Mouse (Mus musculus): ENCODE results near the gene Lefty2.
A peak's percentile ranks its signal among the peaks of the same experiment; 100 is the strongest.
"Not testable (repeated sequence)": the region's sequence is repeated elsewhere in the genome, so short reads cannot be mapped to it uniquely, and the experiment has no call there.

Lefty2 gene

DNA sequence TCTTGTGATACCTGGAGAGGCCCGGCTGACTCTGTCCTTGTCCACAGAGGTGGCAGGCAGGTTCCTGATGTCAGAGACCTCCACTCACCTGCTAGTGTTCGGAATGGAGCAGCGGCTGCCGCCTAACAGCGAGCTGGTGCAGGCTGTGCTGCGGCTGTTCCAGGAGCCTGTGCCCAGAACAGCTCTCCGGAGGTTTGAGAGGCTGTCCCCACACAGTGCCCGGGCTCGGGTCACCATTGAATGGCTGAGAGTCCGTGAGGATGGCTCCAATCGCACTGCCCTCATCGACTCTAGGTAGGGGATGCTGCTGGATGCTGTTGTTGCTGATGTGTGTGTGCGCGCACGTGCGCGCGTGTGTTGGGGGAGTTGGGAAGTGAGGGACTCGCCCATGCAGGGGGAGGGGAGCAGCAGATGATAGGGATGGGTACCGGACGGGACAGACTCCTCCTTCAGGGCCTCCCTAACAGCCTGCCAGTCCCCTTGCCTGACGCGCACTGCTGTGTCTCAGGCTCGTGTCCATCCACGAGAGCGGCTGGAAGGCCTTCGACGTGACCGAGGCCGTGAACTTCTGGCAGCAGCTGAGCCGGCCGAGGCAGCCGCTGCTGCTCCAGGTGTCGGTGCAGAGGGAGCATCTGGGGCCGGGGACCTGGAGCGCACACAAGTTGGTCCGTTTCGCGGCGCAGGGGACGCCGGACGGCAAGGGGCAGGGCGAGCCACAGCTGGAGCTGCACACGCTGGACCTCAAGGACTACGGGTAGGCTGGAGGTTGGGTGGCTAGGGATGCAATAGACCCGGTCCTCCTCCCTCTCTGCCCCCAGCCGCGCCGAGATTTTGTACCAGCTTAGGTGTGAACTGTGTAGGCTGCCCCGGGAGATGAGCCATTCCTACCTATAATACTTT lies 1.4 kb downstream of the Lefty2 start:
- not testable (repeated sequence) for DNase-seq (ENCODE audit: low spot score in 2 of 2)

DNA sequence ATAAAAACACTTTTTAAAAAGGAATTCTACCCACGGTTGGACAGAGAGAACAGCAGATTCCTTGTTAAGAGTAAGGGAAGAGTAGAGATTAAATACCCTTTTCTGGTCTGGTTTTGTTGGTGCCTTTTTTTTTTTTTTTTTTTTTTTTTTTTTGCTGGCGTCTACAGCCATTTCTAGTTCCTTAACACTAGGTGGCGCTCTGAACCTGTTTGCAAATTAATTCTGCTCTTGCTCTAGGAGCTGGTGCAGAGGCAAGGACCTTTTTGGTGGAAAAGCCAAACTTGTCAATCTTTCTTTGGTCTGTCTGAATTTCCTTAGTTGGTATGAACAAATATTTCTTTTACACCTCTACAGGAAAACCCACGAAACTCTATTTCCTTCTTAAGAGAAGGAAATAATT lies 8.2 kb downstream of the Lefty2 start:
- no peak for DNase-seq (ENCODE audit: low spot score in 2 of 2)

DNA sequence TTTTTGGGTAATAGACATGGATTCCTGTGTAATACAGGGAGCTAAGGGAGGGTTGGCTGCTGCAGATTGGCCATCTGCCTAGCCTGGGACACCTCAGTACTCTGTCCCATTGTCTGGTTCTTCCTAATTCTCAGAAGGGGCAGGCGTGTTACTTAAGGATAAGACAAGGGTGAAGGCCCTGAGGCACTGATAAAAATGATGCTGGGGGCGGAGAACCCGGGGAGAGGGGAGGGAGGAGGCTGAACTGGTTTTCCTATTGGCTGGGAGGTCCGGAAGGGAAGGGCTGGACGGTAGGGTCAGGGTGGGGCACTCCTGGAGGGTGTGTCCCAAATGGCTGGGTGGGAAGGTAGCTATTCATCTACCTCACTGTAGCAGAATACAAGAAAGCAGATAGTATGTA lies 10.0 kb downstream of the Lefty2 start:
- DNase-seq (ENCODE audit: low spot score in 2 of 2): no peak

DNA sequence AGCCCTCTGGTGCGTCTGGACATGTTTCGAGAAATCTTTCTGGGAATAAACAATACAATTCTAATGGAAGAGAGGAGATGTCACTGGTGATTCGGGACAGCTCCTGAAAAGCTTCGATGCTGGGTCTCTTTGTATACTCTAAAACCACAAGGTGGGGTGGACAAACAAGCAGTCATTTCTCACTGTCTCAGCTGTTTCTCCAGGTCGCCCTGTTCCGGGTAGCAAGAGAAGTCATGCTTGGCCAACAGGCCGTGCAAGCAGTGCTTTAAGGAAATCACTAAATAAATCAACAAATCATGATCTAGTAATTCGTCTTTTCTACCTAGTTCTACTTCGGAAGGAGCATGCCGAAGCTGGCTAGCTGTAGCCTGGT lies 10.7 kb downstream of the Lefty2 start:
- peak in 1 of 2 experiments; percentile 29 for DNase-seq (ENCODE audit: low spot score in 2 of 2)

DNA sequence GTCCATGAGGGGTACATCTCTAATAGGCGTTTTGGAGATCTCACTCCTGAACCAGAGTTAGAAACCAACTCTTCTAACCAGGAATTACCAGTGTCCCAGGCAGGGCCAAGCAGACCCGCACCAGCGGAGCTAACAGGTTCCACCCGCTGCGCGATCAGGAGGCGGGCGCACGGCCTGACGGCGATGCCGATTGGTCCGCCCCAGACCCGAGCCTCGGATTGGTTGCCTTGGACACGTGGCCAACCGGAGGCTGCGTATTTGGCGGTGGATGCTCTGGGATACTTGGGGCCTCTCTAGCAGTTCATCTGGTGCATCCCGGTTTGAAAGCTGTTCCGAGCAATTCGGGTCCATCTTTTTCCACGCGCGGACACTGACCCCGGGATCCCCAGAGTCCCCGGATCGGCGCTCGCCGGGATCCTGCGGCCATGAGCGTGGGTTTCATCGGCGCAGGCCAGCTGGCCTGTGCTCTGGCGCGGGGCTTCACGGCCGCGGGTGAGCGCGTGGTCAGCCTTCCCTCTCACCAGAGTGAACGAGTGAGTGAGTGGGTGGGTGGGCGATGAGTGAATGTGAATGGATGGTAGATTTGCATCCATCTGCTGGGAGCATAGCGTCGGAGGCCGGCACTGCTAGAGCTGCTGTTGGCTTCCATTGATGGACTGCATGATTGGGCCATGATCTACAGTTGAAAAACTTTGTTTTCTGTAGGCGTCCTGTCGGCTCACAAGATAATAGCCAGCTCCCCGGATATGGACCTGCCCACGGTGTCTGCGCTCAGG lies 11.3 kb downstream of the Lefty2 start, which contains the start of gene Pycr2:
Pycr2 (plus strand) TSS at position 255 of the 776 bp plus-strand sequence.
- peak; percentile 87 to 93 for DNase-seq (ENCODE audit: low spot score in 2 of 2)

DNA sequence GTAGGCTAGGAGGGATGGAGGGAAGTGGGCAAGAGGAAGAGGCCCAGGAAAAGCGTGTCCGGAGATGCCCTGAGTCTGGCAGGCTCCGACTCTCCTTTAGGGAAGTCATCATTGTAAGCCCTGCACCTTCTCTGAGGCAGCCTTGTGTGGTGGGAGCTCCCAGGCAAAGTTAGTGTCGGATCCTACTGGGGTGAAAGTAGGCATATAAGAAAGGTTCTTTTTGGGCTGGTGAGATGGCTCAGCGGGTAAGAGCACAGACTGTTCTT lies 11.8 kb downstream of the Lefty2 start:
- DNase-seq (ENCODE audit: low spot score in 2 of 2): no peak

DNA sequence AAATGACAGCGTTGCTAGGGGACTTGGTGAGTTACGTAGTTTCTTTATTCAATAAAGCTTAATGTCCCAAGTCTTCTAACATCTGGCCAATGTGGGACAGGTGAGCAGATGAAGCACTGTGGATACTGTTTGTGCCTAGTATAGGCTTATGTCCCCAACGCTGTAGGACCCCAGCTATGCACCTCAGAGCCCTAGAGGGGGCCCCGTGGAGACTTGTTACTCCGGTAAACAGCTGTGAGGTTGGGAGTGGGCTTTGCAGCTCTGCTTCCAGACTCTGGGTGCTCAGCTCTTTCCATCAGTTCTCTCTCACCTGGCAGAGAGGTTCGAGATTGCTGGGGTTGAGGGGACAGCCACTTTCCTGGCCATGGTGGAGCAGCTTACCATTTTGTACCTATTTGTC lies 12.4 kb downstream of the Lefty2 start:
- no peak for DNase-seq (ENCODE audit: low spot score in 2 of 2)

DNA sequence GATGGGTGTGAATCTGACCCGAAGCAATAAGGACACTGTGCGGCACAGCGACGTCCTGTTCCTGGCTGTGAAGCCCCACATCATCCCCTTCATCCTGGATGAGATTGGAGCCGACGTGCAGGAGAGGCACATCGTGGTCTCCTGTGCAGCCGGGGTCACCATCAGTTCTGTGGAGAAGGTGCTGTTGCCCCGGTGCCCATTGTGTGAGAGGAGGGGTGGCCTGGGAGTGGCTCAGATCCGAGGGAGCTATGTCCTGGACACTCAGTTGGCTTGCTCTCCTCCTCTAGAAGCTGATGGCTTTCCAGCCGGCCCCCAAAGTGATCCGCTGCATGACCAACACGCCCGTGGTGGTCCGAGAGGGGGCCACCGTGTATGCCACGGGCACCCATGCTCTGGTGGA lies 13.0 kb downstream of the Lefty2 start:
- DNase-seq (ENCODE audit: low spot score in 2 of 2): no peak

DNA sequence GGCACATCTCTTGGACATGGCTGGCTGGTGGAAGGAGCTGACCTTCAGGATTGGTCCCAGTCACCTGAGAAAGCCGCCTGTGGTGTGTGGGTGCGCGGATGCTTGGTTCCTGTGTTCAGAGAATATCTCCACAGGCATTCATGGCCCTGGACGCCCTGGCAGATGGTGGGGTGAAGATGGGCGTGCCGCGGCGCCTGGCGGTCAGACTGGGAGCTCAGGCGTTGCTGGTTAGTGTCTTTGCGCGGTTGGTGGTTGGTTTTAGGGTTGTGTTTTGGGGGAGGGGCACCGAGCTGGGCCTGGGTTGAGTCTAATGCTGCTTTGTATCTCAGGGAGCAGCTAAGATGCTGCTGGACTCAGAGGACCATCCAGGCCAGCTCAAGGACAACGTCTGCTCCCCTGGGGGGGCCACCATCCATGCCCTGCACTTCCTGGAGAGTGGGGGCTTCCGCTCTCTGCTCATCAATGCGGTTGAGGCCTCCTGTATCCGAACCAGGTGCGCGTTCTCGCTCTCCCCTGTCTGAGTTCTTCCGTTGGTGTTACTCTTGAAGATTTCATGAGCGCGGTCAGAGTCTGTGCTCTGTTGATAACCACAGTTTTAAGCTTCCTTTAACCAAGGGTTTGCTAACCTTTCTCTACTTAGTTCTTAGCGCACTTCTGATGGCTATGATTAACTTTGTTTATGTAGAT lies 13.7 kb downstream of the Lefty2 start:
- DNase-seq (ENCODE audit: low spot score in 2 of 2): no peak

DNA sequence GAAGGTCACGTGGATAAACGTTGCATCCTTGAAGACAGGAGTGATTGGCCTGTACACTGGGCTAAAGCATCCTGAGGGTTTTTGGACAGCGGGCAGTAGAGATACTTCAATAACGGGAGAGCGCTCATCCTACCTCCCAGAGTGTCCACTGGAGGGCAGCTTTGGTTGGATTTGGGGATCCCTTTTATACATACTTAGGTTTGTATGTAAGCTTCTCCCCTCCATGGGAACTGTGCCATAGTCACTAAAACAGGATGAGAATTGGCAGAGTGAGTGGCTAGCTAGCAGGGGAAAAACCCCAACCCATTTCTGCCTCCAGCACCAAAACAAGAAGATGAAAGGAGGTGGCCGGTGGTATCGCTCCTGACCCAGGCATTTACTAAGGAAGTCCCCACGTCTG lies 18.2 kb downstream of the Lefty2 start:
- DNase-seq (ENCODE audit: low spot score in 2 of 2): no peak

DNA sequence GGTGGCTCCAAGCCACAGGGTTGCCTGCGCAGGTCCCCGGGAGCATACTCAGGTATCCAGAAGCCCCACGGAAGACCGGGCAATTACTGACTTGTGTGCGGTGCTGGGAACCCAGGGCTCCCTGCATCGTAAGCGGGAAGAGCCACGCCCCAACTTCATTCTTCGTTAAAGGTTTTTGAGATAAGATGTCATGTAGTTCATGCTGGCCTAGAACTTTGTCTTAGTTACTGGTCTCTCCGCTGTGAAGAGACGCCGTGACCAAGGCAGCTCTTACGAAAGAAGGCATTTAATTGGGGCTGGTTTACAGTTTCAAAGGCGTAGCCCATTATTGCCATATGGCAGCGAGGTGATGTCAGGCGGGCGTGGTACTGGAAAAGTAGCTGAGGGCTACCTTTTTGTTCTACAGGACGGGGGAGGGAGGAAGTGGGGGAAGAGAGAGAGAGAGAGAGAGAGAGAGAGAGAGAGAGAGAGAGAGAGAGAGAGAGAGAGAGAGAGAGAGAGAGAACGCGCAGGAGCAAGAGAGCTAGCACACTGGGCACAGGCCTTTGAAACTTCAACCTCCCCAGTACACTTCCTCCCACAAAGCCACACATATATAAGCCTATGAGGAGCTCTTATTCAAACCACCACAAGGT lies 18.9 kb downstream of the Lefty2 start:
- peak; percentile 32 to 35 for DNase-seq (ENCODE audit: low spot score in 2 of 2)

DNA sequence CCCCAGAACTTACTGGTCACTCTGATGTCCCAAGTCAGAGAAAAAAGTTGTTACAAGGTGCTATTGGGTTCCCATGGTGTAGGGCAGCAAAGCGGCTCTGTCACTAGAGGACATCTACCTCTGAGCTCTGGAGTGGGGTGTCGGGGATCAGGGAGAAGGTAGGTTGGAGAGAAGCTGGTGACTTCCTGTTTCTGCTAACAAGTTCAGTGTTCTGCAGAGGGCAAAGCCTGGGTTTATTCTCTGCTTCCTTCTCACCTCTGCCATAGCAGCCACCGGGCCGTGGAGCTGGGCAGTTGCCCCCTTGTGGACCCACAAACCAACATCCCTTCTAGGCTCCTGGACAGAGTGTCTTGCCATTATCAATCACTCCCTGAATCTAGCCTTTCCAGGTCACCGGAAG lies 19.9 kb downstream of the Lefty2 start:
- DNase-seq (ENCODE audit: low spot score in 2 of 2): no peak

DNA sequence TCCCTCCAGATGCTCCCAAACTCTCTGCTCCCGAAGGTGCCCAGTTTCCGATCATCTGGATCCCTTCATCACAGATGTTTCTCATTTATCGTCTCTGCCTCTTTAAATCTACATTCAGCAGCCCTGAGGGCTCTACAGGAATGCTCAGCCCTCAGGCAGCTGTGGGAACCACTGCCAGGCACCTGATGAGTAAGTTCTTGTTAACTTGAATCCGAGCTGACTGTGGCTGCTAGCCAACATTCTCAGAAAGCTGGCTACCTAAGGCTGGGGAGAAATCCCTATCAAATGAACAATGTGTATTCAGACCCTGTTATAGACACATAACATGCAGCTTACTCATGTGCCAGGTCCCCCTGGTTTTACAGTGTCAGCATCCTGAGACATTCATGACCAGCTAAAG lies 20.9 kb downstream of the Lefty2 start:
- DNase-seq (ENCODE audit: low spot score in 2 of 2): no peak

DNA sequence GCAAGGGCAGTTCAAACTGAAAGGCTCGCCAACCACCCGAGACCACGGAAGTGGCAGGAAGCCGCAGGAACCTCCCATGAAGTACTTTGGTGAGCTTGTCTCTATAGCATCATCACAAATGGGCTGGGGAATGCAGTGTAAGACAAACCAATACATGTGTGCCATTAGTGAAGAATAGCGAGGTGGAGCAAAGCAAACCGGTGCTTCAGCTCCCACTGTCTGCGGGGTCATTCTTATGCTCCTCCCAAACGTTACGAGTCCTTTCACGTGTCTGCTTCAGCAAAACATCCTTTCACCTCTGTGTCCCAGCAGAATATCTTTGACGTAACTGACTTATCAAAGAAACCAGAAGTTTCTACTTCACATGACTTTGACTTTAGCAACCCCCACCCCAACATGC lies 23.5 kb downstream of the Lefty2 start:
- DNase-seq (ENCODE audit: low spot score in 2 of 2): no peak

DNA sequence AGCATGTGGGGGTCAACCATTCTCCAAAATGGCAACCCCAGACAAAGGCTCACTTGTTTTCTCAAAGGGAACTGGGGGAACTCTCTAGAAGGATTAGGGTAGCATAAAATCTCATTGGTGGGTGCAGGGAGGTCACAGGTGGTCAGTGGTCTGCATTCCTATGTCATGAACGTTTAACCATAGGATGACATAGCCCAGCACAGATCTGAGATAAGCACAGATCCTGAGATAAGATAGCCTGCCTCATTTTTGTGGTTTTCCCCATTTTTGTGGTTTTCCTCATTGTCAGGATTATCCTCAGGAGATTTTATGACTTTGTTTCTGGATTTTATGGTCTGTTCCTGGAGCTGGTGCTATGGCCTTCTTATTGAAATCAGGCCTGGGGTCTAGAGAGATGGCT lies 24.1 kb downstream of the Lefty2 start:
- no peak for DNase-seq (ENCODE audit: low spot score in 2 of 2)

DNA sequence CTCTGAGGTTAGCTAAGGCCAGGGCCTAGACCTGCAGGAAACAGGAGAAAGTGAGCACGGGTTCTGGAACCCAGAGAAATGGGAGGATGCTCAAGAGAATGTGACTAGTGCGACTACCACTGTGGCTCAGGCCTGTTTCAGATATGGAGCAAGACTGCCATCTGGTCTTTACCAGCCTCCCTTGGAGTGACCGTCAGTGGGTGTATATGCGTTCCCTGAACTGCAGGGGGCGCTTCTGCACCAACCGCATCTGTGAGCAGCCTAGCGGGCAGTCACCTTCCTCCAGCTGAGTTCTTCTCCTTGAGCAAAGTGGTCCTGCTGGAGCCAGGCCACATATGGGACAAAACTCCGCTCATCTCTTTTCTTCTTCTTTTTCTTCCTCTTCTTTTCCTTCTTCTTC lies 26.8 kb downstream of the Lefty2 start:
- no peak for DNase-seq (ENCODE audit: low spot score in 2 of 2)

DNA sequence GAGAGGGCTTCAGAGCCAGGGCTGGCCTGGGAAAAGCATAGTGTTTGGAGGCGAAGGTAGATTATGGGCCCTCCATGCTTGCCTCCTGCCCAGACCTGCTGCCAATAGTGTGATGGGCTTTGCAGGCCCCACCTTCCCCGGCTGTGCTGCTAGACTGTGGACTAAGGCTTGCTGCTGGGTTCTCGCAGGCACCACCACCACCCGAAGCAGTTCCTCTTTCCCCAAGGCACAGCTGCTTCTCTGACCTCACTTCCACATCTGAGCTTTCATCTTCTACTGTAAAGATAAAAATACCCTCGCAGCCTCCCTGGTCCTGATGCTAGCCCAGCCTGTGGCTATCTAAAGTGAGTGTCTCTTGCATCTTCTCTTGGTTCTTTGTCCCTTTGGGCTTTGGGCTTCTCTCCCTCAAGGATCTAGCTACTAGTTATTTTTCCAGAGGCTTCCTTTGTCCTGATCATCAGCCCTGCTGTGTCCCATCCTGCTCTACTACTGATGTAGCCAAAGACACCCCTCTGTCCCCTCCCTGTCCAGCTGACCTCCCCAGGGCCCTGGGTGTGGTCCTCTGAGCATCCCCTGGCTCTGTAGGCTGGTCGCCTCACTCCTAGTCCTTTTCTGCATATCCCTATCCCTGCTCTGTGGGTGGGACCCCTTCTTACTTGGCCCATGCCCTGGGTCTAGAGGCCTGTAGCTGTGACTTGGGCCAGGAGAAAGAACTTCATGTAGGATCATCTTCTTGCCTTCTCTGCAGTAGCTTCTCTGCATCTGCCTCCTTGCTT lies 29.6 kb downstream of the Lefty2 start:
- no peak for DNase-seq (ENCODE audit: low spot score in 2 of 2)

DNA sequence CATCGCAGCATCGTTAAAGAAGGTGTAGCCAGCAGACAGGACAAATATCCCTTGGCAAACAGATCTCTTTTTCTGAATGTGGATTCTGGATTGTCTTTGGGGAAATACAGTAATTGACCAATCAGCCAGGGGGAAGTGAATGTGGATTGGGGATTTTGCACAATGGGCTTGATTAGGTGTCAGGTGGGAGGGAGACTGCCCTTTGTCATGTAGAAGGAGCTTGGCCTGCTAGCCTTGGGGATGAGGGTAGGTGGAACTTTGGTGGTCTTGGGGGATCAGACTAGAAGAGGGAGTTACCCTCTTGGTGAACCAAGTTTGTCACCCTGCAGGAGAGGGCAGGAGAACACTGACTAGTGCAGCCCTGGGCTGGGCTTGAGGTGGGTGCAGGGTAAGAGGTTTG lies 31.8 kb downstream of the Lefty2 start:
- no peak for DNase-seq (ENCODE audit: low spot score in 2 of 2)

DNA sequence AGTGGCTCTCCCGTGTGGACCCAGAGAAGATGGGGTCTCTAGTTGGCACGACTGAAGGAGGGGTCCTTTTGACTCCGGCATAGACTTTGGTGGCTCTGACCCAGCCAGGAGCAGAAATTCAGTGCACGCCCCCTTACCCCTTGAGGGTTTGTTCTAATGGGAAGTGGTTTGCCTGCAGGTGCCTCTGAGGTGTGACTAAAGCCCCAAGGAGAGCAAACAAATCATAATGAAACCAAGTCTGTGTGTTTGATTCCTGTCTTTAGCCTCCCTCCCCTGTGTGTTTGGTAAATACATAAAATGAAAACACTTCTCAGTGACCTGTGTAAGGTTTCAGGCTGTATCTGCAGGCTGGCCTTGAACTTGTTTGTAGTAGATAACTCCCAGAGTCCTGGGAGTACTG lies 33.4 kb downstream of the Lefty2 start:
- DNase-seq (ENCODE audit: low spot score in 2 of 2): no peak

DNA sequence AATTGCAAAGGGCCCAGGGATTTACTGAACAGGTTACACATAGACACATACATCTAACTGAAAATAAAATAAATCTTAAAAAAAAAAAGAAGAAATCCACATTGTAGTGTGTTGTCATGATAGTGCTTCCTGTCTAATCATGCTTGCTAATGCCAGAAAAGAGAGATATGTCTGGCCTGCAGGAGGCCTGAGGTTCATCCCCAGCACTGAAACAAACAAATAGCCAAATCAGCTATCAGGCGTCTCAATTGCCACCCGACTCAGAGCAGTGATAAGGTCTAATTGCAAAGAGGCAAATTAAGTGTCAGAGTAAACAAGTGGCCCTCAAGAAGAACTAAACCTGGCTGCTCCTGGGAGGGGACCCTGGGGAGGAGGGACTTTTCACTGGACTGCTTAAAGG lies 36.7 kb downstream of the Lefty2 start:
- DNase-seq (ENCODE audit: low spot score in 2 of 2): no peak

DNA sequence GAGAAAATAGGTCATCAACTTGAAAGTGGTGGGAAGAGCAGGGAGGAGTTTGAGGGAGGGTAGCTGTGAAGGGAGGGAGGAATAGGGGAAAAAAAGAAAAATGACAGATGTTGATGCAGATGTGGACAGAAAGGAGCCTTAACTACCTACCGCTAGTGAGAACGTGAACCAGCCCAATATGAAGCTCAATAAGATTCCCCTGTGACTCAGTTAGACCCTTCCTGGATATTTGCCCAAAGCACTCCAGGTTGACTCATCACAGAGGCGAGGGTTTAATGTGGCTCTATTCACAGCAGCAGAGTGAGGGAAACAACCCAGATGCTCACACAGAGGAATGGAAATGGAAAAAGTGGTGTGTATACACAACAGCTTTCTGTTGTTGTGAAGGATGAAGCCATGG lies 38.2 kb downstream of the Lefty2 start:
- DNase-seq (ENCODE audit: low spot score in 2 of 2): no peak

Data from urinary bladder, postnatal 36 days (tissue).